Mouse (Mus musculus): Measurements from ENCODE around the gene Ccdc146.

Gene Ccdc146

DNA sequence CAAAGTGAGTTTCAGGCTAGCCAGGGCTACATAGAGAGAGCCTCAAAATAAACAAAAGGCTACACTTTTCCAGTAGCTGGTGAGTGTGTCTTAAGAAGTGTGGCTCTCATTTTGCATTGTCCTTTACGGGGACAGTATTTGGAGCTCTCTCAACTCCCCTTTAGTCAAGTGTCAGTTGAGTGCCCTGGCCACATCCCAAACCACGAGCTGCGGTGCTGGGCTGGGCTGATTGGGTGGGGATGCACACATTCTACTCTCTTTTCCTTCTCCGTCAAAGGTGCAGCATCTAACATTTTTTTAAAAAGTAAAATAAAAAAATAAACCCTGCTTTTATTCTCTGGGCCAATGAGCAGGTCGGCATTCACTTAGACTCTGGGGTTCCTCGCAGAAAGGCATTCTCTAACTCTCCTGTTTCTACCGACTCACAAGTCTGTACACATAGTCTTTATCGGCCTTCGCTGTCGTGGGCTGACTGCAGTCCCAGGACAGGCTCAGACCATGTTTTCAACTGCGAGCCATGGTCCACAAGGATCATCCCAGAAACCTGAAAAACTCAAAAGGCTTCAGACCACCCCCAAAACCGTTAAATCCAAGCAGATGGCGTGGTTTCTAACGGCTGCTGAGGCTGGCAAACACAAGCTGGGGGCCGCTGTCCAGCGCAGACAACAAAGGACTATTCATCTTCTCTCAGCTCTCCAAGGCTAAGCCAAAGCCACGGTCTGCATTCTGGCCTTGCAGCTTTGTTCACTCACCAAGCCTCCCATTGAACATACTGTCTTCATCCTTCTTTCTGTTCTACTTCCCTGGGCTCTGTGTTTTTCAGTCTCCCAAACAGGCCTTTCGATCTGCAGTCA is 161.0 kb downstream of the Ccdc146 start:
- no peak for DNase-seq (ENCODE audit: low spot score)

DNA sequence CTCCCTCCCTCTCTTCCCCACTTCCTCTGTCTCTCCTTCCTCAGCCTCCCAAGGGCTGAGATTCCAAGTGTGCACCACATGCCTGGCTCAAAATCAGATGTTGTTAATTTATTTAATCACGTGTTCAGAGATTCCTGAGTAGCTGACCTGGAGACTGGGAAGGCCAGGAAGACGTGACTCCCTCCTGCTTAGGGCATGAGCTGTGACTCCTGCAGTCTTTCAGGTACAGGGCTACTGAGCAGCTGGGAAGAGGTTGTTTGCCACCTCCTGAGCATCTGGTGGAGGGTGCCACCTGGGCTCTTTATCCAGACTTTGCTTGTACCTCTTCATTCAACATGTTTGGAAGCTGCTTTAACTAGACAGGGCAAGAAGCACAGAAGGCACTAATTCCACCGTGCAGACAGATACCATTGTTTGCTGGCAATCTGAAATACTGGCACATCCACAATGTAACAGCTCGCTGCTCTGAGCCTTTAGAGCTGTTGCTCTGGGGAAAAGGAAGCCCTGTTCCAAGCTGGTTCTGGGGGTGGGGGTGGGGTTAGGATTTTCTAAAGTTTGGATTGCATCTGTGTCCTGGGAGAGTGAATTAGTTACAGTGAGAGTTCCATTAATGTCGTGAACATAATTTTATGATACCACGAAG is 163.2 kb downstream of the Ccdc146 start:
- DNase-seq (ENCODE audit: low spot score) = no peak

DNA sequence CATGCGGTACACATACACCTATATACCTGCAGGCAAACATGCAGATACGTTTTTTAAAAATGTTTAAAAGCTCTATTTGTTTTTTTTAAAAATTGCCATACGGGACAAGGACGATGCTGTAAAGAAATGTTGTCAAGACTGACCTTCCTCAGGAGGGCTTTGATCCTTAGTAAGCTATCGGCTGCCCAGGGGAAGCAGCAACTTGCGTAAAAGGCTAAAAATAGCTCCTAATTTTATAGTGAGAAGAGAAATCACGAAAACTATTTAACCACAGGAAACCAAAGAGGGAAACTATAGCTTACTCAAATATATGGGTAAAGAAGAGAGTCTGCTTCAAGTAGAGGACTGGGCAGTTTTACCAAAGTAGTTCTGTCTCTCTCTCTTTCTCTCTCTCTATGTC is 163.7 kb downstream of the Ccdc146 start:
- DNase-seq (ENCODE audit: low spot score) = no peak

DNA sequence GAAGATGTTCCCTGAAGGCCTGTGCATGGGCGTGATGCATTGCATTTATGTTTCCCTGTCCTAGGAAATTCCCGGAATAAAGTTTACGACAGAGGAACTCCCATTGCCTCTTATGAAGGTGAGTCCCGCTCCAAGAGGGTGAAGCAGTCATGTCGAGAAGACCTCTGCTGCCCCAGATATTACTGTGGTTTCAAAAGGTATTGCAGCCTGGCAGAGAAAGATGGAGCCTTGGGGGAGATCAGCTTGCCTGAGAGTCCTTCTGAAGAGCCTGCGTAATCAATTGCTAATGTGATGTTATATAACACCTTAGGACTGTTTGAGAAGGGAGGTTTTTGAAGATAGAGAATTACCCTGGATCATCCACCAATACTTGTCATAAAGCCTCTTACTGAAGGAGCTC is 166.7 kb downstream of the Ccdc146 start:
- DNase-seq (ENCODE audit: low spot score) = no peak

DNA sequence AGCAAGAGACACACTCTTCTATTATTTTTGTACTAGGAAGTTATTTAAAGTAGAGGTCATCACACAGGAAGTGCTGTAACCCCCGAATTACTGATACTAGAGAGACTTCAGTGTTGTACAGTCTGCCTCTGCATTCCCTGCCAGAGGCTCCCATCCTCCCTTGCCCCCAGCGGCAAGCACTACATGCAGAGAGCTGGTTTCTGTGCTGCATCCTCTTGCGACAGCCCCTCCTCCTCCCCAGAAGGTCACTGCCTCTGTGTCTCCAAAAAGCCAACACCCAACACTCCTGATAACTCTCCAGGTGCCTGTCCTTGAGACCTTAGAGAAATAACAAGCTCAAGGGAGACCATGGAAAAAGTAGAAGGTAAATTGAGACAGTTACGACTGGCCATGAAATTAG is 167.4 kb downstream of the Ccdc146 start:
- no peak for DNase-seq (ENCODE audit: low spot score)

DNA sequence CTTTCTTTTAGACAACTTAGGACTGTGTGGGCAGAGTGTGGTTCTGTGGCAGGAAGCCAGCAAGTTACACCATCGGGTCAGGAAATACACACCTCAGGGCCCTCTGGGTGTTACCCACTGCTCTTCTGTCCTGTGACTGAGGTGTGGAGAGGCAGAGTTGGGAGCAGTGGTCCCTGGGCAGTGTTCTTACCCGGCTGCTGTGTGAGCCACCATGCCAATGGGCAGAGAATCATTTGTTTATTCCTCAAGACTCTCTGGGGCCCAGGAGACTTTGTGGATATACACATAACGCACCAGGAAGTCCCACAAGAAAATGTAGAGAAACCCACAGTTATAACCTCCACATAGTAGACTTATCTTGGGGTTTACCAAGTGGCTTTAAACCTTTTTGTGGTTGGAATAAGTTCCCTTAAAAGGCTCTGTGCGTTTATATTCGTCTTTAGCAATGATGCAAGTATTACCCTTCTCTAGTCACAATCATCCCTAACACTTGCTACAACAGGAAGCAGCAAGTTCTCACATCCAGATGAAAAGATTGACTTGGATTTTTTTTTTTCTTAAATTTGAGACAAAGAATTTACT is 168.8 kb downstream of the Ccdc146 start:
- DNase-seq (ENCODE audit: low spot score) = no peak

DNA sequence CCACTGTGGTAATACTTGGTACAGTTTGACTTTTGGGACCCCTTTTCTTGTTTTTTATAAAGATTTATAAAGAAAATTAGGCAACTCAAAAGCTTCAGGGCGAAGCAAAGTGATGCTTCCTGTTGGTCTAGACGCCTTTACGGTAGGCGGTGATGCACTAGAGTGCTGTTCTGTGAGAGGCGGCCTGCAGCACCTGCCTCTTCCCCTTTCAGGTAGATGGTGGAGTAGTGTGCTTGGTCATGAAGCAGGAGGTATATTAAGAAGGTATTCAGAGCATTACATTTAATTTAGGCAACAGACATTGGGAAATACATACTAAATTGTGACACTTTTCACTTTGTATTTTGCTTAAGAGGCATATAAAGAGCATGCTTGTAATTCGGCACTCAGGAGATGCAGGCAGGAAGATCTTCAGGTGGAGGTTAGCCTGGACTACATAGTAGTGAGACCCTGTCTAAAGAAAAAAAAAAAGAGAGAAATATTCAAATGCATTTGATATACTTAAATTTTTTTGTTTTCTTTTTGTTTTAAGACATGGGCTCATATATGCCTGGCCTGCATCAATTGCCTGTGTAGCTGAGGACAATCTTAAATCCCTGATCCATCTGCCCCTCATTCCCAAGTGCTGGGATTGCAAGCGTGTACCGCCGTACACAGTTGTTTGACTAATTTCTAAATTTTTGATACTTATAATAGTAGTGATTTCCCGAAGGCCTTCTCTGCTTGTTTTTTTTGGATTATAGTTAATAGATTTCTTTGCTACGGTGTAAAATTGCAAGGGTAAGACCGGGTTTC is 169.5 kb downstream of the Ccdc146 start:
- no peak for DNase-seq (ENCODE audit: low spot score)

DNA sequence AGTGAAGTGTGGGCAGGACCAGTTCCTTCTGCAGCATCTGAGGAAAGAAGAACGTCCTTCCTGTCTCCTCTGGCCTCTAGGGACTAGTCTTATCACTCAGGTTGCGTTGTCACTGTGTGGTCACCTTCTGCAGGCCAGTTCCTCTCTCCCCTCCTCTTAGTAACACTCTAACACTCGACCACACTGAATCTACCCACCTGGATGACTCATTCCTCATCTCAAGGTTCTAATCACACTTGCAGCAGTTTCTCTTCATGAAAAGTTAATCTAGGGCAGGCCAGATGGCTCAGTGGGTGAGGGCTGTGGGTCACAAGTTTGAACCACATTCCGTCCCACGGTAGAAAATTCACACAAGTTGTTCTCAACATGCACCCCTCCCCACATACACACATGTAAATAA is 175.6 kb downstream of the Ccdc146 start:
- DNase-seq (ENCODE audit: low spot score) = no peak

DNA sequence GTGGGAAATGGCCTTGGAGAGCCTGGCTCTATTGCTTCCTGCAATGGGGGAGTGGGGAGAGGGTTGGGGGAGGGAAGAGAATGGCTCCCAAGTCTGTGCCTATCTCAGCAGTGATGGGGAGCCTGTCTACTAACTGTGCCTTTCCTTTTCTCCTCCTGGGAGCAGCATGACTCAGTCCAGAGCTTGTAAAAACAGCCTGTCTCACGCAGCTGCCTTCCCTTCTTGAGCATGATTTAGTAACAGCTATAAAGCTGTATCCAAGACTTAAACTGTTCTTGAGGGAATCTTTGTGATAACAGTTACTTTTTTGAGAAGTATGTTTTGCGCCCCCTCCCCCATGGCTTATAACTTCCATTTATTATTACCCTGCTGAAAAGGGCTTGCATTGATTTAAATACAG is 176.6 kb downstream of the Ccdc146 start:
- DNase-seq (ENCODE audit: low spot score) = no peak

DNA sequence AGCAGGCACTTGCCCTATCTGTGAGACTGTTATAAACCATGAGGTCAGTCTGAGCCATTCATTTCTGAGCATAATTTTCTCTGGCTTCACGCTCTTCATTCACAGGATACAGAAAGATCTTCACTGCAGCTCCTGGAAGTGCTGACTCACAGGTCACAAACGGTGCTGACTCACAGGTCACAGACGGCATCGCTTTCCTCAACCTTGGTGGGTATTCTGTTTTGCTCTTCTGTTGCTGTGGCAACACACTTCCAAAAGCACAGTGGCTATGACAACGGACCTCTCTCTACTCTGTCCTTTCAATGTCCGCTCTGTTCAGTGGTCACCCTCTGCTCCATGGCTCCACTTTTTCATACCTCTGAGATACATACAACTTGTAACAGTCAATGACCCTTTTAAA is 177.7 kb downstream of the Ccdc146 start:
- DNase-seq (ENCODE audit: low spot score) = no peak

DNA sequence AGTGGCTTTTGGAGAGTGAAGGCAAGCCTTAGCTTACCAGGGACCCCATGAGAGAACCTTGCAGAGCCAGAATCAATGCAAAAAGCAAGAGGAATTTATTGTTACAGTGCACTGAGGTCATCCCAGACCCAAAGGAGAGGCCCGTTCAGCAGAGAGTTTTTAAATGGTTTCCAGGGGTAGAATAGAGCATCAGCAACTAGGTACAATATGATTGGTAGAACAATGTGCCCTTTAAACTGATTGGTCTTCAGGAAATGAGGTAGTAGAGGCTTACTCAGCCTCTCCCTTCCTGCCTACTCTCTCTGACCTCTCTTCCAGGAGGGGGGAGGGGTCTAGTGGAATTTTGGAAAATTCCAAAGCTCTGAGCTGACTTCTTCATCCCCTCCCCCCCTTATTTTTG is 179.2 kb downstream of the Ccdc146 start:
- no peak for DNase-seq (ENCODE audit: low spot score)

DNA sequence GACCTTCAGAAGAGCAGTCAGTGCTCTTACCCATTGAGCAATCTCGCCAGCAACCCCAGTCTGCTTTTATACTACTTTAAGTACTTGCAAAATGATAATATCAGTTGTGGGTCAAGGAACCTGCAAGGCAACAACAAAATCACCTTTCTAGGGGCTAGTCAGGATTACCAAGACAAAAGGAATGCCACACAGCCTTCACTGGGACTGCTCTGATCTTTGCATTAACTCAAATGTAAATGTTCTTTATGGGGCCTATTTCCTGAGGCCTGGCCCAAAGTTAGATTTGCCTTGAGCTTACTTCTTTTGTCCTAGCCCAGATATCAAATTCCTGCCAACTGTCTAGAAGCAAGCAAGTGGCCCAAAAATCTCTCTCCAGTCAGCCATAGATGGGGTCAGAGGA is 179.9 kb downstream of the Ccdc146 start:
- no peak for DNase-seq (ENCODE audit: low spot score)

Data from ovary, postnatal 36 days (tissue).